Mouse (Mus musculus): ENCODE measurements around the gene Slc25a33.
A peak's percentile ranks its signal among the peaks of the same experiment; 100 is the strongest.
"Not testable (repeated sequence)": the region's sequence is repeated elsewhere in the genome, so short reads cannot be mapped to it uniquely, and the experiment has no call there.

Slc25a33 gene

DNA sequence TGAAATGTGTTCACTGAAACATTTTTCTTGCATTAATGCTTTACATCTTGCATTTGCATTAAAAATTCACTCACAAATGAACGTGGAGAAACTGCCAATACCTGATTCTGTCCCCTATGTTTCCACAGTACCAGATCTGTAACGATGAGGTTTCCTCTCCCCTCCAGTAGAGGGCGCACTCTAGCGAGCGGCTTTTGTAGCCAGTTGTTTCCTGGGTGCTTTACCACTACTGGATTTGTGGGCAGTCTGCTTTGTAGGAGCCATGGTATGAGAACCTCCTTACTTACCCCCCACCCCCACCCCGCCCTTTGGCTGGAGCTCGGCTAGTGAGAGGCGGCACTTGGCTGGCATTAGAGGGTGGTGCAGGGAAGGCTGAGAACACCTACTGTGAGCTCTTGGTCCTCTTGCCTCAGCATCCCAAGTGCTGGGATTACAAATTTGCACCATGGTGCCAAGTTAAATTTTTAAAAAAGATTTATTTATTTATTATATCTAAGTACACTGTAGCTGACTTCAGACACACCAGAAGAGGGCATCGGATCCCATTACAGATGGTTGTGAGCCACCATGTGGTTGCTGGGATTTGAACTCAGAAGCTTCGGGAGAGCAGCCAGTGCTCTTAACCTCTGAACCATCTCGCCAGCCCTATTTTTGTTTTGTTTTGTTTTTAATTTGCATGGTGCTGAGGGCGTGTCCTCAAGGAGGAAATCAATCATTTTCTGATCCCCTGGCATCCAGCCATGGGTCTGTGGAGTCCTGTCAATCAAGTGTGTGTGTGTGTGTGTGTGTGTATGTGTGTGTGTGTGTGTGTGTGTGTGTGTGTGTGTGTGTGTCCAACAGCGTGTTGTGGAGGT lies 19.3 kb upstream of the Slc25a33 start:
- peak; percentile 37 to 39 for DNase-seq

DNA sequence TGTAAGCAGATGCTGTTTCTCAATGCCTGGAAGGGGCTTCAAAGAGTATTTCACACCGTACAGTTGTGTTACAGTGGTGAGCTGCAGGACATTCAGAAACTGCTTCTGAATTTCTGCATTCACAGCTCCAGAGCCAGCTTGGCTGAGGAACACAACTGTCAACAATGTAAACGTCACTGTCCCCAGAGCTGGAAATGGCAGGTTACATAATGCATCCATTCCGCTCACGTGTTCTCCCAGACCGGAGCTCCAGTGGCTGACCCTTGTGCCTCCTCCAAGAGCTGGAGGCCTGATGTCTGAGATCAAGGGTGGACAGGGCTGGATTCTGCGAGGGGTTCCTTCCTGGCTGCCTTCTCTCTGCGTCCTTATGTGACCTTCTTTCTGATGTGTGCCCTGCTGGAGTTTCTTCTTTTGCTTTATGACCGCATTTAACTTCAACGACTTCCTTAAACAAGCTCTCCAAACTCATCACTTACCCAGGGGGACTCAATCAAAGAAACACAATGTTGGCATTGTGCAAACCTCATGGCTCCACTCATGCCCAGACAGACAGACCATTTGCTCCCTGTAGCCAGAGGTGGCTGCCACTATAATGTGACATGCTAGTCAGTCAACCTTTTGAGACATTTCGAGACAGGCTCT lies 18.2 kb upstream of the Slc25a33 start:
- no peak for DNase-seq

DNA sequence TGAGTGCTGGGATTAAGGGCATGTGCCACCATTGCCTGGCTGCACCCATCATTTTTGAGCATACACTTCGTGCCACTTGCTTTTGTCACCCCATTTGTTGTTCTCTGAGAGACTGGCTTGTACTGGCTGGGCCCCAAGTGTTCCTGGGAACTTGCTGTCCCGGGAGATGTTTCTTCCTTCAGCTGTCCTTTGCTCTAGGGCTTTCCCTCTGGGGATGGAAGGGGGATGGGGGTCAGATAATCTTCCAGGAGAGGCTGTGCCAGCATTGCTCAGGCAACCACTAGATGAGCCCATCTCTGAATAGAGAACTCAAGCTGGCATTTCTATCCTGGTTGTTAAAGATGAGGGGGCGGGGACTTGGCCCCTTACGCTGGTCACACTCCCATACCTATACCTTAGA lies 17.4 kb upstream of the Slc25a33 start:
- DNase-seq, result peak in 1 of 2 experiments; percentile 33

DNA sequence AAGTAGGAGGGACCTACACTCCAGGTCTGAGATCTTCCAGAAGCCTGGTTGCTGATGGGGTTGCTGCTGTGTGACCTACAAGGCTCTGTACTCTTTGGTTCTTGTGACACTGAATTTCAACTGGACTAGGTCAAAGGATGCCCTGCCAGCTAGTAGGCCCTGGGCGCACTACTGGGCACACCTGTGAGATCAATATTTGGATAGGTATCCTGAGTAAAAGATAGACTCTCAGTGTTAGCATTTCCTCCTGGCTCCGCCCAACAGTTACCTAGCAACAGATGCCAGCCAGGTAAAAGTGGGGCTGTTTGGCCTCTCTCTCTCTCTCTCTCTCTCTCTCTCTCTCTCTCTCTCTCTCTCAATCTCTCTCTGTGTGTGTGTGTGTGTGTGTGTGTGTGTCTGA lies 16.9 kb upstream of the Slc25a33 start:
- DNase-seq, result no peak

DNA sequence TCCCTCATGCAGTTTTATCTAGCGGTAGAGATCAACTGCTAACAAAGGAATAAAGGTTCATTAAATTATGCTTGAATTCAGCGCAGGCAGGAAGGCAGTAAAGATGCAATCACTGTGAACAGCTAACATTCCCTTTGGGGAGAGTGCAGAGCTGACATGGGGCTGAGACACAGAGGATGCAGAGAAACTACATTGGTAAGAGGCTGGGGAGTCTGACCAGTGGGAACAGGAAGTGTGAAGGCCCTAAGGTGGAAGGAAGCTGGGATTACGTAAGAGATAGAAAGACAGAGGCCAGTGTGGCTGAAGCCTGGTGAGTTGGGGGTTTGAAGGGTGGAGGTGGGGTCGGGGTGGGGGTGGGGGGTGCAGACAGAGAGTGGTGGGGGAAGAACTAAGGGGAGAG lies 16.5 kb upstream of the Slc25a33 start:
- DNase-seq, result no peak

DNA sequence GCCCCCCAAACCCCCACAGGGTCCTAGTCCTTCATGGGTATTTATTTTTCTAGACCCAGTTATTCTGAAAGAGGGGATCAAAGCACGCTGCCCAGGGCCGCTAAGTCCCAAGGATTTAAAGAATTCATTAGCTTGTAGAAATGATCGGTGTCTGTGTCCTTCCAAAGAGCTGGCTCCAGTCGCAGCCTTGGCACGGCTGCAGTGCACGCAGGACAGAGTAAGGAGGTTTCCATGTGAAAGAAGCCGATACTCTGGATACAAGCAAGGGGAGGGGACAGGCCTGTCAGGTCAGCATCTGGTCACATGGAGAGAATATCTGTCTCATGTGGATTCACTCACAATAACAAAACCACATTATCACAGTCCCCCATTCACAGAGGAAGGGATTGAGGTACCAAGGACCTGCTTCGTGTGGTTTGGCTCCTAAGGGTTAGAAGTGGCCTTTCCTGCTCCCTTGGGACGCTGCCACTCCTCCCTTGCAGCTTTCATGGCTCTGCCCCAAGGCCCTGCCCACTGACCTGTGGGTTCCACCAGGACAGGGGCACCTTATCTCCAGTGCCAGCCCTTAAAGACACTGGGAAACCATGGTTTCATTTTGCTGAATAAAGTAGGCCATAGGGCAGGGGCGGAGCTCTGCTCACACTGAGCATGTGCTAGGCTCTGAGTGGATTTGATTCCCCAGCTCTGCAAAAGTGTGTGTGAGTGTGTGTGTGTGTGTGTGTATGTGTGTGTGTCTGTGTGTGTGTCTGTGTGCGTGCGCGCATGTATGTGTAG lies 15.5 kb upstream of the Slc25a33 start:
- no peak for DNase-seq

DNA sequence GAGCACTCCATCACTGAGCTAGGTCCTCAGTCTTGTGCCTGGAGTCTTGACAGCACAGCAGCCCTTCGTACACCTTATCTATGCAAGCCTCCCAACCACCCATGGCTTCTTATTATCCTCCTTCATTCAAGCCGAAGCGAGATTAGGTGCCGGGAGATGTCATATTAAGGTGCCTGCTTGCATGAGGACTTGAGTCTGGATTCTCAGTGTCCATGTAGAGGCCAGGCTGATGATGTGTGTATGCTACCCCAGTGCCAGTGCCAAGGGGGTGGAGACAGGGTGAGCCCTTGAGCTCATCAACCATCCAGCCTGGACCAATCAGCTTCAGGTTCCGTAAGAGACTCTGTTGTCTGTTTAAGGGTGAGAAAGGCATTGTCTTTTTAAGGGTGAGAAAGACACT lies 10.8 kb upstream of the Slc25a33 start:
- DNase-seq, result no peak

DNA sequence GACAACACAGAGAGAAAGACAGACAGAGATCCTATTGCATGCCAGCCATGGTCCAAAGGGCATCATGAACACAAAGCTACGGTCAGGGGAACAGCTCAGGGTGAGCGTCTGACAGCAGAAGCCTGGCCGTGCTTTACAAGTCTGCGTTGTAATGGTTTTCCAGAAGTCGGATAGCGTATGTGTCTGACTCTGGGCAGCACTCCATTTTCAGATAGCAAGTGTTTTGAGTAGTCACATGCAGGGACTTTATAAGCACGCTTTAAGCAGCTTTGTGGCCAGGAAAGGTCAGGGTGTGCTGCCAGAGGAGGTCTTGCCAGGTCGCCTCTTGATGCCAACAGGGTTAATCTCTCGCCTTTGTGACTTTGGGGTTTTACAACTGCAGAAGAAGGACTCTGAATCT lies 10.3 kb upstream of the Slc25a33 start:
- DNase-seq, result no peak

DNA sequence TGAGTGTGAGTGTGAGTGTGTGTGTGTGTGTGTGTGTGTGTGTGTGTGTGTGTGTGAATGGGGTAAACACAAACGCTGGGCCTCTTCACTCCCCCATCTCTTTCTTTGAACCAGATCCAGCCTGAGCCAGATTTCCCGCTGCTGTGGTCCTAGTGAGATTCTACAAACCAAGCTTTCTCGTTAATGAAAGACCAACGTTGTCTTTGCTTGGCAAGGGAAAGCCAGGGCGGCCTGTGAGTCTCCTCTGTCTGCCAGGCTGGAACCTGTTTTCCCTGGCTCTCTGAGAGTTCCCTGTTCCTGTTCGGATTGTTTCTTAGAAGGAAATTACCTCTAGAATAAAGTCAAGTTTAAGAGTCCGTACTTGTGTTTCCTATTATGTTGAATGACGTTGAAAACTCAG lies 8.9 kb upstream of the Slc25a33 start:
- DNase-seq, result peak in 1 of 2 experiments; percentile 13

DNA sequence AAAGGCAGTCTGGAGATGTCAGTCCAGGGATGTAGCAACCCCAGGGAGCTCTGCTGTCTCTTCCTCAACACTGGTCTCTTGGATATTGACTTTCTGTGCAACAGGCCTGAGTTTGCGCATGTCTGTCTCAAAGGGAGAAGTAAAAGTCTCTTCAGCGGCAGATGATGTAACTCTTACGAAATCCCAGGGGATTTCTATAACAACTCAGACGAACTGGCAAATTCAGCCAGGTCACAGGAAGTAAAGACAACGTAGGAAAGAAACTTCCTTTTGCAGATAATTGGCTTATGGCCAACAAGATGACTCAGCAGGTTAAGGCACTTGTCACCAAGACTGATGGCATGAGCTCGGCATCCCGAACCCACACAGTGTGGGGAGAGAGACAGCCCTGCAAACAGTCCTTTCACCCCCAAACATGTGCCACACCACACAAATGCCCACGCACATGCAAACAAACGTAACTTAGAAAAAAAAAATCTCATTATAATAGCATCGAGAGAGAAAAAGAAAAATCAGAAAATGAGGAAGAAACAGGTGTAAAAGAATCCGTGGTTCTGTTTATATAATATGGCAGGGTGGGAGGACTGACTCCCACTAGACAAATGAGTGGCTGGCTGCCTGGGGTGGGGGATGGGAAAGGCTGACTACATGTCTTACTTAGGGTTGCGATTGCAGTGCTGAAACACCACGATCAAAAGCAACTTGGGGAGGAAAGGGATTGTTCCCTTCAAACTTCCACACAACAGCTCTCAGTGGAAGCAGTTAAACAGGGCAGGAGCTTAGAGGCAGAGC lies 6.7 kb upstream of the Slc25a33 start:
- no peak for DNase-seq

DNA sequence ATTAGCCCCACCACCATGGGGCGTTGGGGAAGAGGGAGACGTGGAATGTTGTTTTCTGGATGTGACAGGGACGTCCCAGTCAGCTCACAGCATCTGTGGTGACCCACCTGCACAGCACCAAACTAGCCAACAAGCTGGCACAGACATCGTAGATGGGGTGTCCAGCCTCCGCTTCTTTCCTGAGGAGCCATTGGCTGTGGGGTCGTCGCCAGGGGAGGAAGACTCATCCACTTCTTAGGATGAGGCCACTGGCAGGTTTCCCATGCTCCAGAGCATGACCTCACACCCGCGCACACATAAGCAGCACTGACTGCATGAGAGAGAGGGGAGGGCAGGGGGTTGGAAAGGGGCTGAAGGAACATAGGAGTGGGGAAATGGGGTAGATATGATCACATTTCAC lies 5.9 kb upstream of the Slc25a33 start:
- DNase-seq, result no peak

DNA sequence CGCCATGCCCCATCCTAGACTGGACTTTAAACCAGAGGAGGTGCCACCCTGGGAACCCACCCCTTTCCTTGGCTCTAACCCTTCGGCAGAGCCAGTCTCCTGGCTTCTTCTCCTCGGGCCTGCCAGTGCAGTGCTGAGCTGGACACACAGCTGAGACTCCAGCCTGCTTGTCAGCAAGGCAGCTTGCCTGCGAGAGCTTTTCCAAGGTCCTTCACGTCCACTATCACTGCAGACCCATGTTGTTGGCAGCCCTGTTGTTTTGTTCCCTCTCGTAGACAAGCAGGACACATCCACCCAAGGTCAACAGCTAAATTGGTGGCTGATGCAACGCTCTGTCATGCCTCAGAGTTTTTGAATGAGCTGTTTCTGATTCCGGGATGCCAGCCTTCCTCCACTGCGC lies 3.0 kb upstream of the Slc25a33 start:
- no peak for DNase-seq

DNA sequence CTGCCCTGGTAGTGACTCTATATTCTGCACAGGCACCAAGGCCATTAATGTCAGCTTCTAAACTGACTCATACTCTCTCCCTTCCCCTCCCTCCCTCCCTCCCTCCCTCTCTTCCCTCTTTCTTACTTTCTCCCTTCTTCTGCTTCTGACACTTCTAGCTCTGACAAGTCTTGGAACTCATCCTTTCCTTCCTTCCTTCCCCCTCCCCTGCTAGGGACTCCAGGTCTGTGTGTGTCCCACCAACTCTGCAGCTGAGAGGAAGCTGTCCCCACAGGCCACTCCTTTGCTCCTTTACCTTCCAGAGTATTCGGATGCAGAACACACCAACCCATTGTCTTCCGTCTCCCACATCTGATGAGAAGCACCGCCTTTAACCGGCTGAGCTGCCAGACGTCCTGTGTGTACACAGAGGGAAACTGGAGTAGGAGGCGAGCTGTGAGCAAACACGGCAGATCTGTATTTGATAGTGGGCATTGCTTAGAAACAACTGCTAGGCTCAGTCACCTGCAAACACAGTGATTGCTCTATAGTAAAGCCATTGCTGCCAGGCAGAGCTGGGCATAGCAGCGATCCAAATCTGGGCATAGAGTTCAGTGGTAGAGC lies 1.8 kb upstream of the Slc25a33 start:
- no peak for DNase-seq

DNA sequence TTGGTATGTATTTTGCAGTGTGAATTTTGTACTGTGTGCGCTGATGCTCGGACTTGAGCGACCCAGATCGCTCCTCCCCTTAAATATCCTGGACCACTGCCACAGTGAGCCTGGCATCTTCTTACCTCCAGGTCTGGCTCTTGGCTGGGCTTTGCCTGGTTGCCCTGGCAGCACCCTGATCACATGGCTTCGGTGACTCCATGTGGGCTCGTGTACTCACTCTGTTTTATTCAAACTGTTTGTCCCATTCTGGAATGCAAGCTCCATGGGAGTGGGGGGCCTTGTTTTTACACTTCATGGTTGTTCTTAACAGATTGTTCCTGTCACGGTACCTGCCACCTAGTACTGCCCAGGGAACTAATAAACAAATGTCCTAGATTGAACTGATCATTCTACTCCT lies 1.3 kb upstream of the Slc25a33 start:
- peak; percentile 42 to 49 for DNase-seq

DNA sequence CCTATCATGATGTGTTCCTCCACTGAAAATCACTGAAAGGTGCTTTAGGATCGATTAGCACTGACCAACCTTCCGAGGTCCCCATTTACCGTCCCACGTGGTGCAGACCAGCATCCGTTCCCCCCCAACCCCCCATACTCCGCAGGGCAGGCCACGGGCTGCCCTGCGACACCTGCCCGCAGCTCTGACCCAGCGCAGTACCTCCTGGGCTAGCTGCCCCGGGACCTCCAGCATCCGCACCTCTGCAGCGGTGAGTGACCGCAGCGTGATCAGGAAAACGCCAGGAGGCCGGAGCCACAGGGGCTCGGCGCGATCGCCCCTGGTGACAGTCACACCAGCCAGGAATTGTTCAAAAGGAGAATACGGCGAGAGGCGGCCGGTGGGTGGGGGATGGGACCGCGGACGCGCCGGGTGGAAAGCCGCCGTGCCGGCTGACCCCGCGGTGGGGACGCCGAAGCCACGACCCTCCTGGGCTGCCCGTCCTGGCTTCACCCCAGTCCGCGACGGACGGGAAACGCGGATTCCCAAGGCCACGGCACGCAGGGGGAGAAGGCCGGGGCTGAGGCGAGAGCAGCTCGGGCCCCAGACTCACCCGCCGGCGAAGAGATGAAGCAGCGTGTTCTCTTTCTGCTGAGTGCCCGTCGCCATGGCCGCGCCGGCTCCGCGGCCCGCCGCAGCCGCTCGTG lies 526 bp downstream of the Slc25a33 start:
- peak; percentile 46 to 70 for DNase-seq

DNA sequence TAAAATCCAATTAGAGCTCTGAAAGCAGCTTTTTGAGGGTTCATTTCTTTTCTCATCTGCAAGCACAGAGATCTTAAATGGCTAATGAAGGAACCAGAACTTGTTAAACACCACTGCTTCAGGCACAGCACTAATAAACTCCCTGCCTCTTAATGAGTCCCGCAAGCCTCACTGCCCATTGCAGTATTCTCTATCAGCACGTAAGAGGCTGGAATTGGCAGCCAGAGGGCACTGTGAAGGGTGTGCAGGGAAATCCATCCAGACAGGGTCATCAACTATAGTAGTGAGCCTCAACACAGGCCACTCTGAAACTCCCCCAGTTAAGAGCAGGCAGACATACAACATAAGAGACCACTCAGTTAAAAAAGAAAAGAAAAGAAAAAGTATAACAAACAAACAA lies 1.7 kb downstream of the Slc25a33 start:
- DNase-seq, result peak; percentile 57 to 71

DNA sequence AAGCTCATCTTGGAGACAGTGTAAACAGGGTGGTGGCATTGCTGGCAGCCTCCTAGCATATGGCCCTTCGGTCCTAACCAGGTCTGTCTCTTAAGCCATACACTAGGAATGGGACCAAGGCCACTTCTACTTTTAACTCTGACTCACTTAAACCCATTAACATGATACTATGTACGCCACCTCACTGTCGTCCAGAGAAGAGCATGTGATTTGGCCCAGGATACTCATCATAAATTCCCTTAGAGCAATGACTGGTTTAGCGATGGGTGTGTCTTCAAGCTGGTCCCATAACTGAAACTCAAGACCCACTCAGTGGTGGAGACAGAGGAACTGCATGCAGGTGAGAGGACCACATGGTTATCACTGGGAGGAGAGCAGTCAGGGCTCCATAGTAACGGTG lies 8.9 kb downstream of the Slc25a33 start:
- DNase-seq, result no peak

DNA sequence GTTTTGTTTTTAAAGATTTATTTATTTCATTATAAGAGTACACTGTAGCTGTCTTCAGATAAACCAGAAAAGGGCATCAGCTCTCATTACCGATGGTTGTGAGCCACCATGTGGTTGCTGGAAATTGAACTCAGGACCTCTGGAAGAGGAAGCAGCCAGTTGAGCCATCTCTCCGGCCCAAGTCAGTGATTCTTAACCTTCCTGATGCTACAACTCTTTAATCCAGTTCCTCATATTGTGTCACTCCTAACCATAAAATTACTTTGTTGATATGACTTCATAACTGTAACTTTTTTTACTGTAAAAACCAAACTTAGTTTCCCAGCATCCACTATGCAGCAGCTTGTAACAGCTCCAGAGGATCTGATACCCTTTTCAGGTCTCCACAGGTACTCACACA lies 10.7 kb downstream of the Slc25a33 start:
- no peak for DNase-seq

DNA sequence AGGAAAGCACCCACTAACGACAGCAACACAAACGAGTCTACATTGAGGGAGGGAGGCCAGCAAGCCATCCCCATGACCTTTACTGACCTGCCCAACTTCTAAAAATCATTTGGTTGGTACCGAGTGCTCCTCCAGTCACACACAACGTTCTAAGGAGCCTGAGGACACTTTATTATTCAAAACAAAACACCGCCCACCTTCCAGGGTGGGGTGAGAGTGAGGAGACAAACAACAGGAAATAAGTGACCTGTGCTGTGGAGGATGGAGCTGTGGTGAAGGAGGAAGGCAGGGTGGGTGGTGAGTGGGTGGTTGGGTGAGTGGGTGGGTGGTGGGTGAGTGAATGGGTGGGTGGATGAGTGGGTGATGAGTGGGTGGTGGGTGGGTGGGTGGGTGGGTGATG lies 14.6 kb downstream of the Slc25a33 start:
- DNase-seq, result no peak

DNA sequence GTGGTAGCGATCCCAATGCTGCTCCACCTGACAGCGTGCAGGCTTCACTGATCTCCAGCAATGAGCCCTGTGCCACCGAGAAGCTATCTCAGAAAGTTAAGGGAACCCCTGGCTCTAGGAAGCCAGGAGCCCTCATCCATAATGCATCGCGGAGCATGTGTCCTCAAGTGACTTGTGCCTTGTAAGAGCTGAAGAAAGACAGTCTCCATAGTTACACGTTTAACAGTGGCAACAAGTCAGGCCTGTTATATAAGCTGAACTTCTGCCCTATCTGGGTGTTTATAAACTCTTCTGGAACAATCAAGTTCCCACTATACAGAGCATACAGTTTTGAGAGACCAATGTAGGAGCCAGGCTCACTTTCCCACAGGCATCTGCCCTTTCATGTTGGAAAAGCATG lies 15.7 kb downstream of the Slc25a33 start:
- DNase-seq, result no peak

DNA sequence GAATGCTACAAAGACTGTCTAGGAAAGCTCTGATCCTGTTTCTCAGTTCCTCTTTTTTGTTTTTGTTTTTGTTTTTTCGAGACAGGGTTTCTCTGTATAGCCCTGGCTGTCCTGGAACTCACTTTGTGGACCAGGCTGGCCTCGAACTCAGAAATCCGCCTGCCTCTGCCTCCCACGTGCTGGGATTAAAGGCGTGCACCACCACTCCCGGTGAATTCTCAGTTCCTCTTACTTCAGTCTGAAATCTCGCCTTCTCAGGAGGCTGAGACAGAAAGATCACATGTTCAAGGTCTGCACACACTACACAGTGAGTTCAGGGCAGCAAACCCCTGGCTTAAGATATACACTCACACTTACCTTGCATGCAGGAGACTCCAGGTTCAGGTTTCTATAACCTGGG lies 17.5 kb downstream of the Slc25a33 start:
- not testable (repeated sequence) for DNase-seq

DNA sequence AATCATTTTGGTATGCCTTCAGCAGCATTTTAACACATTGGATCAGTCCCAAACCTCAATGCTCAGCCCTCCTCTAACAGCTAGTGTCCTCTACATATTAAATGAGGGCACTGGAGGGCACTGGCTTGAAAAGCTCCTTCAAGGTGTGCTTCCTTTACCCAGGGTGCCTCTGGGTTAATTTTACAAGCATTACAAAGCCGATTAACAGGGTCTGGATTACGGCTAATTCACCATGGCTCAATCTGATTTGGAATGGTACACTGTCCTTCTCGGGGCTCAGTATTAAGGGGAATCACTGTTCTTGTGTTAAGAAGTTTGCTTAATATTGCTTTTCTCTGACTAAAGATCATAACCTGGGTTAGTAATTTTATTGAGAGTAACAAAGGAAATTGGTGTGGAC lies 21.2 kb downstream of the Slc25a33 start:
- DNase-seq, result no peak

All from cerebellum, adult 18-20 months (tissue).